Mouse (Mus musculus): ENCODE measurements at regions not wholly inside any gene's neighbourhood (a gene's known extent, or its start where the extent isn't known, plus 50 kb on each side); places are given as distances from the start of the nearest gene placed in this dataset.

DNA sequence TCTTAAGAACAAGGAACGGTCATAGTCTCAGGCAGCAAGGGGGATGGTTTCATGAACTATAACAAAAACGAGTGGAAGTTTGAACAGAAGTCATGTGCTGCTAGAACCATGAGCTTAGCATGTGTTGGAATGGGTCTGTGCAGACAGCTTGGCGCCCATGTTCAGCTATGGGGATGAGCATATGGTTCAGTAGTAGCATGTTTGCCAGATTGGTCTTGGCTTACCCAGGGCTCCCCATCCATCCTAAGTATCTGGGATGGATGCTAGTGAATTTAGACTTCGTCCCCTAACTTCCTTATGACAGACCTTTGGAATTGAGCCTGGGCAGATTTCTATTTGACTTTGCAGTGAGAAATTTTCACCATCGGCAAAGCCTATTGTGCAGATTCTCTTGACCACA lies 634.9 kb upstream of the Tmem132c start:
- TF ChIP-seq CTCF (IDR thresholded peaks at IDR 0.05; ENCODE audit: insufficient read depth, low read length), result no peak
- no peak for TF ChIP-seq POLR2A (IDR thresholded peaks at IDR 0.05; ENCODE audit: borderline replicate concordance, extremely low read depth, low read depth, low read length)
